Mouse (Mus musculus): Measurements from ENCODE around the gene Aqp3.

Gene Aqp3

GRCm38 (mm10) chr4:41063894-41064673, 33.9 kb downstream of the Aqp3 start:
- DNase-seq (ENCODE audit: low read depth) = peak; percentile 60

DNA sequence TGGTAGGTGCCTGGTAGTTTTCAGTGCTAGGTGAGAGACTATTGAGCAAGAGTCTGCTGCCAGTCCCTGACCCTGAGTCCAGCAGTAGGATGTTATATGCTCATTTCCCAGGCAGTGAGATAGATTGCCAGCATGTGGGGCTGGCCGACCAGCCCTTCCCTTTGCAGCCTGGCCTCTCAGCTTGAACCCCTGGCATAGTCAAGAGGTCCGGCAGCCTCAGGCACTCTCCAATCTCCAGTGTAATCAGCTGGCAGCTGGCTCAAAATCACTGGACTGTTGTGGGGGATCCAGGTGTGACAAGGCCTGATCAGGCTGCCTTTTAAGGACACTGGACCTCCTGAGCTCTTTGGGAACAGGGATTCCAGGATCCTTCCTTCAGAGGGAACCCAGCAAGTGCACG, 34.6 kb downstream of the Aqp3 start:
- no peak for DNase-seq (ENCODE audit: low read depth)

GRCm38 (mm10) chr4:41057361-41057760, 40.6 kb downstream of the Aqp3 start:
- no peak for DNase-seq (ENCODE audit: low read depth)

DNA sequence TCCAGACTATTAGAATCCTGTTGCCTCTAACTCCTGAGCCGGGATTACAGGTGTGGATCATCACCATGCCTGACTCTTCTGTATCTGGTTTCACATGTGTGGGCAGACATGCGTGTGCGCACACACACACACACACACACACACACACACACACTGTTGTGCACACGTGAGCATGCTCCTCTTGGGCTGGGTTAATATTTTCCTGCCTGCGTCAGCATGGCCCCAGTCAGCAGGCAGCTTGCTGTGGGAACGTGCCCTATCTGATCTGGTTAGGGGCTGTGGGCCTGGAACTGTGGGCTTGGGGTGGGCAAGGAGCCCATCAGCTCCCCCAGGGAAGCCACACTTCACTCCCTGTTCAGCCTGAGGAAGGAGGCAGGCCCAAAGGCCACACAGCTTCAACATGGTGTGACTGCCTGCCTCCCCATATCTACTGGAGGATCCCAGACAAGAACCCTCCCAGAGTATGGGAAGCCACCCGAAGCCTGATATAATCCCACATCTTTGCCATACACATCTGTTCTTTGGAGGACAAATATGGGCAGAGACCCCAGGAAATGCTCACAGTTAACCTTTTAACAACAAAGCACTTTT, 41.1 kb downstream of the Aqp3 start:
- DNase-seq (ENCODE audit: low read depth) = no peak

- no peak for DNase-seq (ENCODE audit: low read depth)
Observed at GRCm38 (mm10) chr4:41056253-41056652, 41.7 kb downstream of the Aqp3 start.

DNA sequence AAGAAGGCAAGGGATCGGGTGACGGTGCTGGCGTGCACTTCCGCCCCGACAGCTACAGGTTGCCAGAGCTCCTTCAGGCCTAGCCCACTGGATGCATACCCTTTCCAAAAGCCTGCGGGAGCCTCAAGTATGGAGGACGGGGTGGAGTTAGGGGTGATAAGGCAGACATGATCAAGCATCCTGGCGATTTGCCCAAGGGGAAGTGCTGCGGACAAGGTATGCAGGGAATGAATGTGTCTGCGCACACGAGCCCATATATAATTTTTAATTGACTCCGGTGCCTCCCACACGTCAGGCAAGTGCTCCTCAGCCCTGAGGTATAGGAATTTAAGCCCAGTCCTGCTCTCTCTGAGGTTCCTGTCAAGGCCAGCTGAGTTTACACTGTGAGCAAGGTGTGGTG, 42.9 kb downstream of the Aqp3 start:
- no peak for DNase-seq (ENCODE audit: low read depth)

GRCm38 (mm10) chr4:41051781-41052180, 46.2 kb downstream of the Aqp3 start:
- no peak for DNase-seq (ENCODE audit: low read depth)

DNA sequence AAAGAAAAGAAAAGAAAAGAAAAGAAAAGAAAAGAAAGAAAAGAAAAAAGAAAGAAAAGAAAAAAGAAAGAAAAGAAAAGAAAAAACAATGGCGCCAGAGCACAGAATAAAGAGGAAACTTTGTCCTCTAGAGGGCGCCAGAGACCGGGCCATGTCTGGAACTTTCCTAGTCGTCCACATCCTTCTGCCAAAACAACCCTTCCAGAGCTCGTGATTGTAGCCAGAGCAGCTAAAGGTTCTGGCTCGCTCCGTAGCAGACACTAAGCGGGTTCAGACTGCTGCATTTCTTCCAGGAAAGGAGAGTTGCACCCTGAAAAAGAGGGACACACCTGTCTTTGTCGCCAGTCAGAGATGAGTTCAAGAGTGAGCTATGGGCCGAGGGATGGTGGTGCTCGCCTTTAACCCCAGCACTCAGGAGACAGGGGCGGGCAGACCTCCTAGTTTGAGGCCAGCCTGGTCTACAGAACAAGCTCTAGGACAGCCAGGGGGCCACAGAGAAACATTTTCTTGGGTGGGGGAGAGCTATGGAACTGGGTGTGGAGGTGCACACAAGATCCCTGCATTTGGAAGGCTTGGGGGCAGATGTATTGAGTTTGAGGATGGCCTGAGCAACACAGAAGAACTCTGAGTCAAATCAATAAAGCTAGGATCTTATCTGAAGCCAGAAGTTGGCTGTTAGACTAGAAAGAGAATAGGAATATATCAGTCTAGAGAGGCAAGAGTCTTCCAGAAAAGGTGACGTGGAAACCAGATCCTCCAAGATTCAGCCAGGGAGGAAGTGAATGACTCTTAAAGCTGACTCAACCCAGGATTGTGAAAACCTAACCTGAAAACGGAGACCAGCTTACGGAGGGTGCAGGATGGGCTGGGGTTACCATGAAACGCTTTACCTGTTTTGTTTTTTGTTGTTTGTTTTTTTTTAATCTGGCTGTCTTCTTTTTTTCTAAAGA, 47.0 kb downstream of the Aqp3 start:
- peak; percentile 89 for DNase-seq (ENCODE audit: low read depth)

- no peak for DNase-seq (ENCODE audit: low read depth)
Observed at GRCm38 (mm10) chr4:41048926-41049325, 49.1 kb downstream of the Aqp3 start.

- no peak for DNase-seq (ENCODE audit: low read depth)
Observed at GRCm38 (mm10) chr4:41047524-41048271, 50.3 kb downstream of the Aqp3 start, which contains the start of gene Aqp7. TSS of gene Aqp7 (minus strand) at chr4:41048139.

- no peak for DNase-seq (ENCODE audit: low read depth)
Observed at GRCm38 (mm10) chr4:41046254-41046795, 51.7 kb downstream of the Aqp3 start.

DNA sequence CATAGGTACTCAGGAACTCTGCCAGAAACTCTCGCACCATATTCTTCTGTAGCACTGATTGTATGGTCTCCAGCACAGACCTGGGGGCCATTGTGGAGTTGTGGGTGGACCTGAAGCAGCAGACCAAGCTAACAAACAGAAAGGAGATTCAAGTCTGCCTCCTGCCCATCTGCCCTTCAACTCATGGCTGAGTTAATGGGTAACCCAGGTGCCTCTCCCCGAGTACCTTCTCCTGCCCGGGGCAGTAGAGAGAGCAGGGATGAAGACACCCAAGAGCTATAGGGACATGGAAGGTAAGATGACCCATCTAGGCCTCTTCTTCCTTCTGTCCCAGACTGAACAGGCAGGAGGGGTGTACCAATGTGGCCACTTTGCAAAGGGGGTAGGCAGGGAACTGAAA, 52.7 kb downstream of the Aqp3 start:
- no peak for DNase-seq (ENCODE audit: low read depth)

- no peak for DNase-seq (ENCODE audit: low read depth)
Observed at GRCm38 (mm10) chr4:41043961-41044360, 54.0 kb downstream of the Aqp3 start.

DNA sequence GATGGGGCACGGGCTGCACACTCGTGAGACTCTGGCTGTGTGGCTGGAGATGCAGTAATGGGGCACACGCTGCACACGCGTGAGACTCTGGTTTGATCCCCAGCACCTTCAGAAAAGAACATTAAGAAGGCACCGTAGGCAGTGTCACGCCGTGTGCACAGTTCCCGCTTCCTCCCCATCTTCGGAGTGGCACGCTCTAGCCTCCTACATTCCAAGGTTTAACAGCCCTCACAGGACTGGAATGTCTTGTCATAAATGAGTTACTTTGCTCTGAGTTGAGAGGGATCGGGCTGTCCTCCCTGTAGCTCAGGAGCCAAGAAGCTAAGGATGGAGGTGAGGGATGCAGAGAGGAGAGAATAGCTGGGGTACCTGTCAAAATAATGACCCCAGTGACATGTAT, 55.1 kb downstream of the Aqp3 start:
- no peak for DNase-seq (ENCODE audit: low read depth)
